Mouse (Mus musculus): ENCODE data around the gene Bod1.
A peak's percentile ranks its signal among the peaks of the same experiment; 100 is the strongest.

- no peak for TF ChIP-seq EP300 (optimal IDR thresholded peaks at IDR 0.05)
- peak; percentile 85 for TF ChIP-seq CTCF (IDR thresholded peaks at IDR 0.05; ENCODE audit: low read depth)
Measured at GRCm38 (mm10) chr11:31675430-31675829, 3.7 kb upstream of the Bod1 start.
